Mouse (Mus musculus): ENCODE measurements at regions not wholly inside any gene's neighbourhood (a gene's known extent, or its start where the extent isn't known, plus 50 kb on each side); places are given as distances from the start of the nearest gene placed in this dataset.

GRCm38 (mm10) chr8:46898697-46899445 lies 87.8 kb upstream of the Enpp6 start:
- Histone ChIP-seq H3K9ac (ENCODE audit: low read depth, low read length) (no peak overlapping the region), H3K36me3 (ENCODE audit: control insufficient read depth, insufficient read depth, low read length) (no peaks in the 10 kb centered on the region), H3K27me3 (ENCODE audit: control insufficient read depth, insufficient read depth, low read length) (no peaks in the 10 kb centered on the region), H3K27ac (replicated peaks; ENCODE audit: insufficient read depth, low read depth, low read length) (no peak overlapping the region), H3K4me3 (ENCODE audit: insufficient read depth, low read depth, low read length) (no peak overlapping the region), H3K79me2 (ENCODE audit: control insufficient read depth, insufficient read depth, low read length) (no peaks in the 10 kb centered on the region), H3K4me1 (ENCODE audit: control insufficient read depth, insufficient read depth, low read length) (peaks cover 3% of the 10 kb centered on the region; the same call in 1 of the 2 replicates)
- 64% methylated on average over 5 of the region's 5 CpGs for WGBS
- DNase-seq (ENCODE audit: extremely low read depth, low read depth, low spot score), result no peak
- no peak for TF ChIP-seq CTCF (IDR thresholded peaks at IDR 0.05; ENCODE audit: low read depth, low read length)
- no peak for TF ChIP-seq POLR2A (IDR thresholded peaks at IDR 0.05; ENCODE audit: extremely low read depth, insufficient read depth, low read length)

- H3K36me3 ChIP-seq (ENCODE audit: control insufficient read depth, insufficient read depth, low read length), result no peaks in the 10 kb centered on the region
- no peaks in the 10 kb centered on the region for H3K79me2 ChIP-seq (ENCODE audit: control insufficient read depth, insufficient read depth, low read length)
- H3K4me1 ChIP-seq (ENCODE audit: control insufficient read depth, insufficient read depth, low read length), result peaks cover 6% of the 10 kb centered on the region
- DNase-seq (ENCODE audit: extremely low read depth, low read depth, low spot score), result no peak
- 97% methylated on average over 4 of the region's 4 CpGs for WGBS
- H3K27ac ChIP-seq (replicated peaks; ENCODE audit: insufficient read depth, low read depth, low read length), result no peak overlapping the region
- H3K9ac ChIP-seq (ENCODE audit: low read depth, low read length), result no peak overlapping the region
- no peak overlapping the region for H3K4me3 ChIP-seq (ENCODE audit: insufficient read depth, low read depth, low read length)
- no peak for TF ChIP-seq CTCF (IDR thresholded peaks at IDR 0.05; ENCODE audit: low read depth, low read length)
- TF ChIP-seq POLR2A (IDR thresholded peaks at IDR 0.05; ENCODE audit: extremely low read depth, insufficient read depth, low read length), result no peak
- no peaks in the 10 kb centered on the region for H3K27me3 ChIP-seq (ENCODE audit: control insufficient read depth, insufficient read depth, low read length)
These were observed 85.9 kb upstream of the Enpp6 start for GRCm38 (mm10) chr8:46900826-46901225.

- H3K4me3 ChIP-seq (ENCODE audit: insufficient read depth, low read depth, low read length), result no peak overlapping the region
- no peaks in the 10 kb centered on the region for H3K36me3 ChIP-seq (ENCODE audit: control insufficient read depth, insufficient read depth, low read length)
- TF ChIP-seq CTCF (IDR thresholded peaks at IDR 0.05; ENCODE audit: low read depth, low read length), result no peak
- TF ChIP-seq POLR2A (IDR thresholded peaks at IDR 0.05; ENCODE audit: extremely low read depth, insufficient read depth, low read length), result no peak
- H3K79me2 ChIP-seq (ENCODE audit: control insufficient read depth, insufficient read depth, low read length), result no peaks in the 10 kb centered on the region
- H3K27ac ChIP-seq (replicated peaks; ENCODE audit: insufficient read depth, low read depth, low read length), result 0 out of 2 replicates have a peak overlapping the region, but pooled peaks have one; percentile 2
- WGBS, result 42% methylated on average over 3 of the region's 3 CpGs
- H3K4me1 ChIP-seq (ENCODE audit: control insufficient read depth, insufficient read depth, low read length), result peaks cover 6% of the 10 kb centered on the region
- peak; percentile 76 for DNase-seq (ENCODE audit: extremely low read depth, low read depth, low spot score)
- no peak overlapping the region for H3K9ac ChIP-seq (ENCODE audit: low read depth, low read length)
- H3K27me3 ChIP-seq (ENCODE audit: control insufficient read depth, insufficient read depth, low read length), result no peaks in the 10 kb centered on the region
These were observed 82.0 kb upstream of the Enpp6 start for GRCm38 (mm10) chr8:46904731-46905130.

GRCm38 (mm10) chr8:46907390-46907789 lies 79.3 kb upstream of the Enpp6 start:
- H3K36me3 ChIP-seq (ENCODE audit: control insufficient read depth, insufficient read depth, low read length), result no peaks in the 10 kb centered on the region
- H3K4me1 ChIP-seq (ENCODE audit: control insufficient read depth, insufficient read depth, low read length), result peaks cover 6% of the 10 kb centered on the region
- no peaks in the 10 kb centered on the region for H3K27me3 ChIP-seq (ENCODE audit: control insufficient read depth, insufficient read depth, low read length)
- no peak overlapping the region for H3K4me3 ChIP-seq (ENCODE audit: insufficient read depth, low read depth, low read length)
- no peak overlapping the region for H3K27ac ChIP-seq (replicated peaks; ENCODE audit: insufficient read depth, low read depth, low read length)
- DNase-seq (ENCODE audit: extremely low read depth, low read depth, low spot score), result no peak
- TF ChIP-seq POLR2A (IDR thresholded peaks at IDR 0.05; ENCODE audit: extremely low read depth, insufficient read depth, low read length) (no peak), CTCF (IDR thresholded peaks at IDR 0.05; ENCODE audit: low read depth, low read length) (no peak)
- WGBS, result 79% methylated on average over 11 of the region's 11 CpGs
- H3K9ac ChIP-seq (ENCODE audit: low read depth, low read length), result no peak overlapping the region
- H3K79me2 ChIP-seq (ENCODE audit: control insufficient read depth, insufficient read depth, low read length), result no peaks in the 10 kb centered on the region

GRCm38 (mm10) chr8:46908186-46908585 lies 78.5 kb upstream of the Enpp6 start:
- WGBS, result 66% methylated on average over 4 of the region's 4 CpGs

GRCm38 (mm10) chr8:46913956-46914355 lies 72.7 kb upstream of the Enpp6 start:
- Histone ChIP-seq H3K9ac (ENCODE audit: low read depth, low read length) (no peak overlapping the region), H3K79me2 (ENCODE audit: control insufficient read depth, insufficient read depth, low read length) (no peaks in the 10 kb centered on the region), H3K27ac (replicated peaks; ENCODE audit: insufficient read depth, low read depth, low read length) (no peak overlapping the region), H3K27me3 (ENCODE audit: control insufficient read depth, insufficient read depth, low read length) (no peaks in the 10 kb centered on the region), H3K4me3 (ENCODE audit: insufficient read depth, low read depth, low read length) (no peak overlapping the region), H3K36me3 (ENCODE audit: control insufficient read depth, insufficient read depth, low read length) (no peaks in the 10 kb centered on the region; the same call in 1 of the 2 replicates), H3K4me1 (ENCODE audit: control insufficient read depth, insufficient read depth, low read length) (peaks cover 6% of the 10 kb centered on the region)
- TF ChIP-seq CTCF (IDR thresholded peaks at IDR 0.05; ENCODE audit: low read depth, low read length) (no peak), POLR2A (IDR thresholded peaks at IDR 0.05; ENCODE audit: extremely low read depth, insufficient read depth, low read length) (no peak)
- DNase-seq (ENCODE audit: extremely low read depth, low read depth, low spot score), result no peak
- WGBS, result 64% methylated on average over 5 of the region's 5 CpGs

More at GRCm38 (mm10) chr8:46908186-46908585, 78.5 kb upstream of the Enpp6 start:
- TF ChIP-seq CTCF (IDR thresholded peaks at IDR 0.05; ENCODE audit: low read depth, low read length) (no peak), POLR2A (IDR thresholded peaks at IDR 0.05; ENCODE audit: extremely low read depth, insufficient read depth, low read length) (no peak)
- H3K27me3 ChIP-seq (ENCODE audit: control insufficient read depth, insufficient read depth, low read length), result no peaks in the 10 kb centered on the region
- no peaks in the 10 kb centered on the region for H3K36me3 ChIP-seq (ENCODE audit: control insufficient read depth, insufficient read depth, low read length)
- DNase-seq (ENCODE audit: extremely low read depth, low read depth, low spot score), result peak; percentile 50
- no peaks in the 10 kb centered on the region for H3K79me2 ChIP-seq (ENCODE audit: control insufficient read depth, insufficient read depth, low read length)
- H3K4me3 ChIP-seq (ENCODE audit: insufficient read depth, low read depth, low read length), result no peak overlapping the region
- peaks cover 6% of the 10 kb centered on the region for H3K4me1 ChIP-seq (ENCODE audit: control insufficient read depth, insufficient read depth, low read length)
- no peak overlapping the region for H3K27ac ChIP-seq (replicated peaks; ENCODE audit: insufficient read depth, low read depth, low read length)
- H3K9ac ChIP-seq (ENCODE audit: low read depth, low read length), result no peak overlapping the region
